In the genomic region with DNA sequence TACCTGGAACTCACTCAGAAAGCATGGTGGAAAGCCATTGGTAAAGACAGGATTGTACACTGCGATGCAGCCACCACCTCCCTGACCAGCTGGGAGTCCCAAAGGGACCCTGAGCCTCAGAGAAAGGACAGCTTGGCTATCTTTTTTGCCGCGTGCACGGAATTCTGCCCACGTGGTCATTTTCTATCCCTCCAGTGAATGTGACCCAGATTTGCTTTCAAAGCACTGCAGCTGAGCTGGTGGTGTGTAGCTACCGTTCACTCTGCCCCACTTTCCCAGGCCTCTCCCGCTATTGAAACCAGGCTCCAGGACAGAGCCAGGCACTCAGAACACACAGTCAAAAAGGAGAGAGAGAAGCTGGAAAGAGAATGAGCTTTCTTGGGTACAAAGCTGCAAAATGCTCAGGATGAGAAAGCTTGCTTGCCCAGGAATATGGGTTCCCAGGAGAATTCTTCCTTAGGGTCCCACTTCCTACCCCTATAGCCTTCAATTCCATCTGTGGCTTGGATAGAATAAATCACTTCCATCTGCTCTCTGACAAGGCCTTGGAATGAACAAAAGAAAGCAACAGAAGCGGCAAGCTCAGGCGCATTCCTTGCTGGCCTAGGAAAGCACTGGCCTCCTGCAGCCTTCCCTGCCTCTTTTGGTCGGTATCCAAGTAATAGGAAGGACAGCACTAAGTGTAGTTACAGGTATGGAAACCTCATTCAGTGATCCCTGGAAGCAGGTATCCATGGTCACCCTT, we compare ENCODE assay signal across 7 mouse cellular contexts. TPM values are rescaled to one million over a fixed set of nuclear protein-coding genes. Genes with fewer than 3 reads are reported as not detected.
A peak's percentile ranks its signal among the peaks of the same experiment; 100 is the strongest.
DNase-seq lines count a peak whose midpoint lies in the region; ATAC-seq and TF ChIP-seq lines count a peak whose summit lies in the region.

No protein-coding gene starts in this region.

- 18% methylated on average over 10 of the region's 10 CpGs for WGBS in hindbrain, embryonic 13.5 days
- 16% methylated on average over 10 of the region's 10 CpGs for WGBS in midbrain, embryonic 16.5 days
- 70% methylated on average over 10 of the region's 10 CpGs for WGBS in intestine, postnatal 0 days

- no peak overlapping the region; the same call in 1 of the 2 replicates for H3K4me3 ChIP-seq in layer of hippocampus, adult 2 months
- no peak overlapping the region for H3K4me3 ChIP-seq in hindbrain, embryonic 13.5 days
- H3K4me3 ChIP-seq in midbrain, embryonic 16.5 days (ENCODE audit: low read depth, low read length) = no peak overlapping the region
- H3K4me3 ChIP-seq in intestine, postnatal 0 days (ENCODE audit: low read depth, low read length) = no peak overlapping the region

- no peaks in the 10 kb centered on the region for H3K27me3 ChIP-seq in hindbrain, embryonic 13.5 days
- no peaks in the 10 kb centered on the region for H3K27me3 ChIP-seq in midbrain, embryonic 16.5 days (ENCODE audit: control insufficient read depth, insufficient read depth, low read depth, low read length)
- H3K27me3 ChIP-seq in intestine, postnatal 0 days (replicated peaks; ENCODE audit: control insufficient read depth, insufficient read depth, low read length) = no peaks in the 10 kb centered on the region

- H3K9me3 ChIP-seq in hindbrain, embryonic 13.5 days = no peaks in the 10 kb centered on the region
- no peaks in the 10 kb centered on the region for H3K9me3 ChIP-seq in midbrain, embryonic 16.5 days (replicated peaks; ENCODE audit: control insufficient read depth, low read length, poor library complexity, severe bottlenecking)
- no peaks in the 10 kb centered on the region for H3K9me3 ChIP-seq in intestine, postnatal 0 days (ENCODE audit: control insufficient read depth)

- TF ChIP-seq CTCF in layer of hippocampus, adult 2 months (conservative IDR thresholded peaks at IDR 0.05) = no peak
- TF ChIP-seq CTCF in intestine, postnatal 0 days (IDR thresholded peaks at IDR 0.05; ENCODE audit: low read depth) = no peak

- peak in 1 of 2 experiments; percentile 76 for DNase-seq in layer of hippocampus, adult 2 months (ENCODE audit: low spot score in 2 of 2)
- no peak for DNase-seq in layer of hippocampus, adult 11-12 months (ENCODE audit: low spot score)
- DNase-seq in embryo, embryonic 11 days = peak; percentile 55
- no peak for DNase-seq in spleen, postnatal 14 days (ENCODE audit: low spot score in 2 of 2)

- peak overlapping the region; percentile 1; the same call in 1 of the 2 replicates for H3K4me2 ChIP-seq in hindbrain, embryonic 13.5 days
- H3K4me2 ChIP-seq in midbrain, embryonic 16.5 days (ENCODE audit: low read length) = peak overlapping the region; percentile 20
- H3K4me2 ChIP-seq in intestine, postnatal 0 days (replicated peaks; ENCODE audit: low read depth) = no peak overlapping the region

- H3K27ac ChIP-seq in layer of hippocampus, adult 2 months = peak overlapping the region; percentile 91
- peak overlapping the region; percentile 80 for H3K27ac ChIP-seq in hindbrain, embryonic 13.5 days
- peak overlapping the region; percentile 87 for H3K27ac ChIP-seq in midbrain, embryonic 16.5 days (ENCODE audit: low read length)
- H3K27ac ChIP-seq in intestine, postnatal 0 days (ENCODE audit: low read depth, low read length) = no peak overlapping the region

- ATAC-seq in hindbrain, embryonic 13.5 days (ENCODE audit: low FRiP score) = no peak
- ATAC-seq in midbrain, embryonic 16.5 days = peak; percentile 82
- no peak for ATAC-seq in intestine, postnatal 0 days

- peak overlapping the region; percentile 57 for H3K9ac ChIP-seq in hindbrain, embryonic 13.5 days
- peak overlapping the region; percentile 38 for H3K9ac ChIP-seq in midbrain, embryonic 16.5 days (ENCODE audit: low read depth, low read length)
- no peak overlapping the region for H3K9ac ChIP-seq in intestine, postnatal 0 days (ENCODE audit: low read depth, low read length)

- peaks cover 63% of the 10 kb centered on the region for H3K36me3 ChIP-seq in hindbrain, embryonic 13.5 days
- H3K36me3 ChIP-seq in midbrain, embryonic 16.5 days (ENCODE audit: control insufficient read depth, insufficient read depth, low read length) = peaks cover 12% of the 10 kb centered on the region
- no peaks in the 10 kb centered on the region for H3K36me3 ChIP-seq in intestine, postnatal 0 days (ENCODE audit: control insufficient read depth, insufficient read depth)

- H3K4me1 ChIP-seq in hindbrain, embryonic 13.5 days (replicated peaks) = peaks cover 38% of the 10 kb centered on the region
- peaks cover 37% of the 10 kb centered on the region for H3K4me1 ChIP-seq in midbrain, embryonic 16.5 days (ENCODE audit: control insufficient read depth, insufficient read depth, low read length)
- no peaks in the 10 kb centered on the region for H3K4me1 ChIP-seq in intestine, postnatal 0 days (replicated peaks; ENCODE audit: control insufficient read depth, insufficient read depth, low read length)

RNA-seq across cellular contexts. Expression of a gene that starts 6.9 kb away (rescaled TPM):
- 100 to 1,000 TPM; 231 to 247 TPM for total RNA-seq in layer of hippocampus, adult 2 months (2021)
- polyA plus RNA-seq in hindbrain, embryonic 13.5 days (2015; fragmentation: Nextera tagmentation; extraction: Ambion mirVana) = 67.3 and 69.5 TPM in 2 replicates
- polyA plus RNA-seq in midbrain, embryonic 16.5 days (2015; fragmentation: Nextera tagmentation; extraction: Ambion mirVana) = 75.7 and 78.7 TPM in 2 replicates
- 17.3 and 22.8 TPM in 2 replicates for polyA plus RNA-seq in intestine, postnatal 0 days (2015; fragmentation: Nextera tagmentation; extraction: Ambion mirVana)

RNA-seq across cellular contexts. Expression of a gene that starts 40.8 kb away (rescaled TPM):
- total RNA-seq in layer of hippocampus, adult 2 months (2021) = 100 to 1,000 TPM; 169 to 194 TPM
- 438 and 450 TPM in 2 replicates for polyA plus RNA-seq in hindbrain, embryonic 13.5 days (2015; fragmentation: Nextera tagmentation; extraction: Ambion mirVana)
- polyA plus RNA-seq in midbrain, embryonic 16.5 days (2015; fragmentation: Nextera tagmentation; extraction: Ambion mirVana) = 403 and 425 TPM in 2 replicates
- 370 and 395 TPM in 2 replicates for polyA plus RNA-seq in intestine, postnatal 0 days (2015; fragmentation: Nextera tagmentation; extraction: Ambion mirVana)
